Mouse (Mus musculus): ENCODE measurements around the gene Selenoh.

Gene Selenoh

GRCm38 (mm10) chr2:84632001-84632400, 38.6 kb downstream of the Selenoh start:
- no peak for DNase-seq (ENCODE audit: low read depth, low spot score)

- no peak for DNase-seq (ENCODE audit: low read depth, low spot score)
These were observed 43.5 kb downstream of the Selenoh start for GRCm38 (mm10) chr2:84627036-84627435.

- DNase-seq (ENCODE audit: low read depth, low spot score), result no peak
These were observed 44.1 kb downstream of the Selenoh start for GRCm38 (mm10) chr2:84626366-84626975.

- no peak for DNase-seq (ENCODE audit: low read depth, low spot score)
These were observed 46.4 kb downstream of the Selenoh start for GRCm38 (mm10) chr2:84624201-84624600.

GRCm38 (mm10) chr2:84623428-84624119, 47.0 kb downstream of the Selenoh start:
- DNase-seq (ENCODE audit: low read depth, low spot score), result no peak

- no peak for DNase-seq (ENCODE audit: low read depth, low spot score)
These were observed 47.9 kb downstream of the Selenoh start for GRCm38 (mm10) chr2:84622668-84623067.

- DNase-seq (ENCODE audit: low read depth, low spot score), result no peak
These were observed 50.8 kb downstream of the Selenoh start for GRCm38 (mm10) chr2:84619646-84620340.

Measured in brain, adult 2 months (tissue).